In the genomic region with DNA sequence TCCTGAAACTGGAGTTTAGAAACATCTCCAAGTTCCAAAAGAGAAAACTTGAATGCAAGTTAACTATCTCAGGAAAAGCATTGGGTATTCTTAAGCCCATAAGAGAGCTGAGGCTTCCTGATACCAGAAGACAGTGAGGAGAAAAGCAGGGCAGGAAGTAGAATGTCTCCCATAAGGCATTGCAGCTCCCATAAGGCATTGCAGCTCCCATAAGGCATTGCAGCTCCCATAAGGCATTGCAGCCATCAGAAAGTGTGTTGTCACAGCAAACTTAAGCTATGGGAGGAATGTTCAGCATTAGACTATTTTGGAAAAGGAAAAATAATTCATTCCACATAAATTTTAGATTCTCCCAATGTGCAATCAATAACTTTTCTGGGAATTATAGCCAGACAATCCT, we compare ENCODE assay signal across 24 mouse cellular contexts. TPM values are rescaled to one million over a fixed set of nuclear protein-coding genes. Genes with fewer than 3 reads are reported as not detected.
DNase-seq lines count a peak whose midpoint lies in the region; ATAC-seq and TF ChIP-seq lines count a peak whose summit lies in the region.
"Had no signal": no experiment of that assay in that cellular context is flagged by ENCODE, and none has a peak within 500 bp of the region (broad histone marks: within the 10 kb centered on the region; RNA-seq: fewer than 3 reads in every experiment).

No protein-coding gene starts in this region.

- H3K9ac ChIP-seq in CH12.LX (ENCODE audit: insufficient read depth, low read depth) (no peak overlapping the region), MEL (ENCODE audit: control insufficient read depth, low read depth, low read length, poor library complexity, severe bottlenecking) (no peak overlapping the region)
- H3K9ac ChIP-seq in kidney, embryonic 14.5 days (ENCODE audit: low read depth, low read length), result no peak overlapping the region
- no peak overlapping the region for H3K9ac ChIP-seq in lung, postnatal 0 days (replicated peaks; ENCODE audit: low read depth)

- in situ Hi-C loops in CH12.LX (cut with MboI; ENCODE audit: low pct_ligation_motif_present, low pct_unique_long_range_greater_than_20kb, low sequenced_read_pairs), result no loop called here

- no peak for TF ChIP-seq EP300 in CH12.LX (IDR thresholded peaks at IDR 0.05; ENCODE audit: low read length)
- no peak for TF ChIP-seq EP300 in MEL (IDR thresholded peaks at IDR 0.05; ENCODE audit: low read depth in 1 of 2, low read length in 2 of 2)
- no peak for TF ChIP-seq EP300 in lung, postnatal 0 days (IDR thresholded peaks at IDR 0.05)

- TF ChIP-seq CTCF in CH12.LX (conservative IDR thresholded peaks at IDR 0.05 in 1 of 2, IDR thresholded peaks at IDR 0.05 in 1 of 2; ENCODE audit: low read depth in 2 of 2, low read length in 2 of 2) (no peak), MEL (IDR thresholded peaks at IDR 0.05 in 2 of 3, conservative IDR thresholded peaks at IDR 0.05 in 1 of 3; ENCODE audit: control insufficient read depth in 1 of 3, insufficient read depth in 1 of 3, low read depth in 2 of 3, low read length in 3 of 3, poor library complexity in 1 of 3, severe bottlenecking in 1 of 3) (no peak)
- no peak for TF ChIP-seq CTCF in lung, postnatal 0 days (IDR thresholded peaks at IDR 0.05)

- H3K79me2 ChIP-seq in CH12.LX (replicated peaks; ENCODE audit: control insufficient read depth, extremely low read depth, insufficient read depth, poor library complexity, severe bottlenecking) (no peaks in the 10 kb centered on the region), MEL (ENCODE audit: control insufficient read depth, insufficient read depth, low read length, poor library complexity) (no peaks in the 10 kb centered on the region)

- peaks cover 31% of the 10 kb centered on the region for H3K36me3 ChIP-seq in megakaryocyte, embryonic 14.5 days (replicated peaks; ENCODE audit: low read length)
- H3K36me3 ChIP-seq in CH12.LX (replicated peaks in 1 of 2; ENCODE audit: control insufficient read depth in 1 of 2, insufficient read depth in 1 of 2, low read length in 1 of 2) (no peaks in the 10 kb centered on the region), MEL (ENCODE audit: control insufficient read depth in 1 of 2, insufficient read depth in 2 of 2, low read length in 2 of 2) (peaks cover 0 to 12% of the 10 kb centered on the region in 2 experiments; a peak in 2 of 4 replicates)
- H3K36me3 ChIP-seq in kidney, embryonic 14.5 days (ENCODE audit: control insufficient read depth, insufficient read depth, low read length), result no peaks in the 10 kb centered on the region; the same call in 1 of the 2 replicates
- H3K36me3 ChIP-seq in lung, postnatal 0 days (ENCODE audit: insufficient read depth, low read length), result no peaks in the 10 kb centered on the region
- H3K36me3 ChIP-seq: G1E had no signal

- ATAC-seq in megakaryocyte, adult 5-6 weeks (ENCODE audit: poor library complexity, severe bottlenecking), result no peak
- ATAC-seq in kidney, embryonic 14.5 days (ENCODE audit: low FRiP score, low TSS enrichment), result no peak
- no peak for ATAC-seq in lung, postnatal 0 days
- ATAC-seq: activated CD4-positive, CD25-positive, alpha-beta regulatory T cell, adult 4 months; CD4-positive, CD25-positive, alpha-beta regulatory T cell, adult 4 months; Patski had no signal

- TF ChIP-seq RAD21 in CH12.LX (IDR thresholded peaks at IDR 0.05; ENCODE audit: low read depth, low read length) (no peak), MEL (IDR thresholded peaks at IDR 0.05; ENCODE audit: low read depth, low read length) (no peak)

- dilution Hi-C loops in CH12.LX (cut with MboI; ENCODE audit: extremely low pct_ligation_motif_present, extremely low pct_unique_long_range_greater_than_20kb, low sequenced_read_pairs), result no loop called here

- no peak overlapping the region for H3K27ac ChIP-seq in CH12.LX (ENCODE audit: insufficient read depth, low read depth)
- H3K27ac ChIP-seq in MEL (ENCODE audit: control insufficient read depth, low read depth, low read length), result no peak overlapping the region
- H3K27ac ChIP-seq in kidney, embryonic 14.5 days (ENCODE audit: low read depth, low read length), result no peak overlapping the region
- H3K27ac ChIP-seq in lung, postnatal 0 days (ENCODE audit: low read length), result no peak overlapping the region

- TF ChIP-seq POLR2A in CH12.LX (IDR thresholded peaks at IDR 0.05; ENCODE audit: low read depth, low read length) (no peak), MEL (IDR thresholded peaks at IDR 0.05; ENCODE audit: control insufficient read depth in 1 of 2, insufficient read depth in 1 of 2, low read depth in 1 of 2, low read length in 2 of 2, poor library complexity in 1 of 2) (peak in 1 of 2 experiments; percentile 65; a peak in 2 of 4 replicates)

- peaks cover 5% of the 10 kb centered on the region; the same call in 1 of the 2 replicates for H3K9me3 ChIP-seq in megakaryocyte, embryonic 14.5 days
- H3K9me3 ChIP-seq in CH12.LX (replicated peaks; ENCODE audit: low read length), result peaks cover 11% of the 10 kb centered on the region
- no peaks in the 10 kb centered on the region for H3K9me3 ChIP-seq in MEL (replicated peaks; ENCODE audit: insufficient read depth, low read length)
- H3K9me3 ChIP-seq in kidney, embryonic 14.5 days (ENCODE audit: control insufficient read depth, low read length), result no peaks in the 10 kb centered on the region
- H3K9me3 ChIP-seq in lung, postnatal 0 days (ENCODE audit: low read length), result no peaks in the 10 kb centered on the region
- H3K9me3 ChIP-seq: G1E had no signal

- no peaks in the 10 kb centered on the region for H3K27me3 ChIP-seq in megakaryocyte, embryonic 14.5 days (replicated peaks)
- H3K27me3 ChIP-seq in CH12.LX (replicated peaks) (no peaks in the 10 kb centered on the region), MEL (ENCODE audit: control insufficient read depth in 1 of 2, insufficient read depth in 2 of 2, low read length in 2 of 2) (no peaks in the 10 kb centered on the region)
- H3K27me3 ChIP-seq in kidney, embryonic 14.5 days (ENCODE audit: control insufficient read depth, insufficient read depth, low read length), result no peaks in the 10 kb centered on the region
- no peaks in the 10 kb centered on the region for H3K27me3 ChIP-seq in lung, postnatal 0 days (replicated peaks; ENCODE audit: insufficient read depth, low read length)
- H3K27me3 ChIP-seq: Patski had no signal

- no peak for DNase-seq in CH12.LX (ENCODE audit: extremely low read depth)
- DNase-seq in MEL (ENCODE audit: low read depth, low spot score), result peak; percentile 75
- DNase-seq in adipocyte (ENCODE audit: low spot score), result peak; percentile 22
- no peak for DNase-seq in embryo, embryonic 10 days (ENCODE audit: low spot score)
- no peak for DNase-seq in lung, postnatal 0 days (ENCODE audit: low spot score)
- DNase-seq: adrenal gland, adult 2 months; adrenal gland, adult 8-10 months; adrenal gland, postnatal 10 days; adrenal gland, postnatal 14 days; adrenal gland, postnatal 25 days; adrenal gland, postnatal 36 days; B cell, adult 2 months; cerebellum, adult 11 months; cerebellum, adult 11-12 months; cerebellum, adult 18-20 months; cerebellum, adult 2 months; cerebellum, adult 8-10 months had no signal

- peaks cover 29% of the 10 kb centered on the region for H3K4me1 ChIP-seq in megakaryocyte, embryonic 14.5 days
- H3K4me1 ChIP-seq in CH12.LX (ENCODE audit: control insufficient read depth in 1 of 2, insufficient read depth in 2 of 2) (peaks cover 0 to 22% of the 10 kb centered on the region in 2 experiments; a peak in 2 of 4 replicates), MEL (ENCODE audit: control insufficient read depth in 1 of 2, insufficient read depth in 2 of 2, low read length in 2 of 2) (peaks cover 0 to 8% of the 10 kb centered on the region in 2 experiments; a peak in 1 of 4 replicates)
- no peaks in the 10 kb centered on the region for H3K4me1 ChIP-seq in kidney, embryonic 14.5 days (ENCODE audit: control insufficient read depth, insufficient read depth, low read length)
- H3K4me1 ChIP-seq in lung, postnatal 0 days (ENCODE audit: insufficient read depth, low read depth, low read length), result no peaks in the 10 kb centered on the region

- H3K4me3 ChIP-seq in megakaryocyte, embryonic 14.5 days (replicated peaks), result peak overlapping the region; percentile 50
- H3K4me3 ChIP-seq in CH12.LX (replicated peaks in 1 of 3; ENCODE audit: low read depth in 2 of 3, low read length in 2 of 3, poor library complexity in 1 of 3) (no peak overlapping the region), MEL (ENCODE audit: control insufficient read depth in 1 of 2, insufficient read depth in 1 of 2, low read depth in 2 of 2, low read length in 2 of 2) (0 out of 4 replicates have a peak overlapping the region, but pooled peaks of 1 of the 2 experiments have one; percentile 18)
- H3K4me3 ChIP-seq in kidney, embryonic 14.5 days (ENCODE audit: low read length), result no peak overlapping the region
- no peak overlapping the region for H3K4me3 ChIP-seq in lung, postnatal 0 days (ENCODE audit: low read depth, low read length)

- H3K4me2 ChIP-seq in CH12.LX (ENCODE audit: insufficient read depth, low read depth, poor library complexity, severe bottlenecking), result no peak overlapping the region
- H3K4me2 ChIP-seq in kidney, embryonic 14.5 days (replicated peaks; ENCODE audit: low read depth, low read length), result no peak overlapping the region
- H3K4me2 ChIP-seq in lung, postnatal 0 days (replicated peaks; ENCODE audit: low read depth, low read length), result no peak overlapping the region

TF ChIP-seq in CH12.LX, 34 proteins besides CTCF, POLR2A, EP300 and RAD21:
- peak; percentile 68 for TF ChIP-seq HCFC1 (IDR thresholded peaks at IDR 0.05; ENCODE audit: low read depth, low read length)
- TF ChIP-seq ZNF384 (IDR thresholded peaks at IDR 0.05; ENCODE audit: low read depth, low read length), result no peak
- TF ChIP-seq ELF1 (IDR thresholded peaks at IDR 0.05; ENCODE audit: low read depth, low read length), result 0 out of 2 replicates have a peak, but pooled peaks have one; percentile 27

TF ChIP-seq in MEL, 35 proteins besides CTCF, POLR2A, EP300 and RAD21 (continues in another document):
- no peak for TF ChIP-seq UBTF (IDR thresholded peaks at IDR 0.05; ENCODE audit: borderline replicate concordance, insufficient read depth, low read depth, low read length)
- TF ChIP-seq MYC (IDR thresholded peaks at IDR 0.05; ENCODE audit: low read depth, low read length), result peak; percentile 85; the same call in 1 of the 2 replicates
- peak; percentile 56; the same call in 1 of the 2 replicates for TF ChIP-seq POLR2AphosphoS2 (IDR thresholded peaks at IDR 0.05; ENCODE audit: low read length)

RNA-seq across cellular contexts. Expression of a gene that starts 51.2 kb away (rescaled TPM):
- 2.8 TPM in 1 of 2 replicates, not detected in the other for polyA plus RNA-seq in megakaryocyte, embryonic 14.5 days (2012; ENCODE audit: insufficient read depth, low replicate concordance)
- total RNA-seq in megakaryocyte, adult 5-6 weeks (2015), result 50.9 and 56.6 TPM in 2 replicates
- 85.0 and 90.9 TPM in 2 replicates for total RNA-seq in megakaryocyte, adult 5-6 weeks (2017)
- total RNA-seq in CH12.LX (2012; rRNA removed) (2.8 and 3.2 TPM in 2 replicates), CH12.LX (2014; rRNA removed) (0.82 and 1.2 TPM in 2 replicates), MEL (2012; rRNA removed) (17.9 and 25.7 TPM in 2 replicates)
- polyA plus RNA-seq in CH12.LX (2012; ENCODE audit: insufficient read length, low read depth) (0.48 and 0.79 TPM in 2 replicates), MEL (2012; ENCODE audit: insufficient read depth in 1 of 2, insufficient read length in 2 of 2, low read depth in 1 of 2, low replicate concordance in 2 of 2, missing spikeins in 1 of 2) (10 to 100 TPM in 1 of 2 experiments, not detected in 1; 23.6 TPM)
- polyA plus RNA-seq in kidney, embryonic 14.5 days (2014; fragmentation: Nextera tagmentation; extraction: Ambion mirVana), result 21.2 and 38.0 TPM in 2 replicates
- 33.3 and 33.5 TPM in 2 replicates for polyA plus RNA-seq in lung, postnatal 0 days (2015; fragmentation: Nextera tagmentation; extraction: Ambion mirVana)

Comparison
In these comparisons a context has a peak if more than half of its experiments do, and no peak if none do; other contexts are left out.
1. DNase-seq: peak in MEL (single experiment) and adipocyte (single experiment); none in CH12.LX (single experiment), embryo, embryonic 10 days (single experiment) and lung, postnatal 0 days (single experiment).